Mouse (Mus musculus): ENCODE results near the gene Cbarp. TPM values are rescaled to one million over a fixed set of nuclear protein-coding genes. Genes with fewer than 3 reads are reported as not detected.
A peak's percentile ranks its signal among the peaks of the same experiment; 100 is the strongest.

Gene Cbarp
- polyA plus RNA-seq, 1 experiment from 2014 or later: 4.7 TPM

- H3K4me1 ChIP-seq (replicated peaks; ENCODE audit: insufficient read depth, low read length): peaks cover 18% of the 10 kb centered on the region
- H3K4me3 ChIP-seq (replicated peaks; ENCODE audit: low read depth, low read length): no peak overlapping the region
- H3K27ac ChIP-seq: peak overlapping the region; percentile 87
- H3K27me3 ChIP-seq (ENCODE audit: insufficient read depth, low read length): no peaks in the 10 kb centered on the region
- 0 out of 2 replicates have a peak overlapping the region, but pooled peaks have one; percentile 5 for H3K9ac ChIP-seq (ENCODE audit: low read depth, low read length)
- peaks cover 29% of the 10 kb centered on the region for H3K36me3 ChIP-seq (ENCODE audit: insufficient read depth, low read length)
- WGBS: 77% methylated on average over 45 of the region's 45 CpGs
- no peak for TF ChIP-seq CTCF (IDR thresholded peaks at IDR 0.05; ENCODE audit: low read depth)
- ATAC-seq (replicated peaks; ENCODE audit: low FRiP score, low read depth) (no peak), DNase-seq (ENCODE audit: low spot score) (no peak)
- no peaks in the 10 kb centered on the region for H3K9me3 ChIP-seq (replicated peaks; ENCODE audit: low read length)
- peak overlapping the region; percentile 73; the same call in 1 of the 2 replicates for H3K4me2 ChIP-seq (ENCODE audit: low read length)
These were observed 31.3 kb upstream of the Cbarp start for GRCm38 (mm10) chr10:80171760-80172526.

- Histone ChIP-seq H3K4me1 (replicated peaks; ENCODE audit: insufficient read depth, low read length) (peaks cover 24% of the 10 kb centered on the region), H3K4me3 (replicated peaks; ENCODE audit: low read depth, low read length) (no peak overlapping the region), H3K27me3 (ENCODE audit: insufficient read depth, low read length) (no peaks in the 10 kb centered on the region), H3K27ac (no peak overlapping the region), H3K9ac (ENCODE audit: low read depth, low read length) (no peak overlapping the region), H3K9me3 (replicated peaks; ENCODE audit: low read length) (no peaks in the 10 kb centered on the region), H3K36me3 (ENCODE audit: insufficient read depth, low read length) (peaks cover 29% of the 10 kb centered on the region), H3K4me2 (ENCODE audit: low read length) (no peak overlapping the region)
- 86% methylated on average over 15 of the region's 15 CpGs for WGBS
- DNase-seq (ENCODE audit: low spot score) (no peak), ATAC-seq (replicated peaks; ENCODE audit: low FRiP score, low read depth) (no peak)
- no peak for TF ChIP-seq CTCF (IDR thresholded peaks at IDR 0.05; ENCODE audit: low read depth)
These were observed 30.6 kb upstream of the Cbarp start for GRCm38 (mm10) chr10:80171252-80171651.

- DNase-seq (ENCODE audit: low spot score): no peak
- no peak for ATAC-seq (replicated peaks; ENCODE audit: low FRiP score, low read depth)
- Histone ChIP-seq H3K9me3 (replicated peaks; ENCODE audit: low read length) (no peaks in the 10 kb centered on the region), H3K4me1 (replicated peaks; ENCODE audit: insufficient read depth, low read length) (peaks cover 24% of the 10 kb centered on the region), H3K9ac (ENCODE audit: low read depth, low read length) (peak overlapping the region; percentile 8; the same call in 1 of the 2 replicates), H3K27me3 (ENCODE audit: insufficient read depth, low read length) (no peaks in the 10 kb centered on the region), H3K27ac (no peak overlapping the region), H3K4me3 (replicated peaks; ENCODE audit: low read depth, low read length) (no peak overlapping the region), H3K36me3 (ENCODE audit: insufficient read depth, low read length) (peaks cover 29% of the 10 kb centered on the region), H3K4me2 (ENCODE audit: low read length) (no peak overlapping the region)
- 71% methylated on average over 19 of the region's 19 CpGs for WGBS
- no peak for TF ChIP-seq CTCF (IDR thresholded peaks at IDR 0.05; ENCODE audit: low read depth)
These were observed 30.0 kb upstream of the Cbarp start for GRCm38 (mm10) chr10:80170601-80171021.

GRCm38 (mm10) chr10:80170052-80170451 lies 29.4 kb upstream of the Cbarp start:
- no peak for DNase-seq (ENCODE audit: low spot score)
- Histone ChIP-seq H3K4me2 (ENCODE audit: low read length) (no peak overlapping the region), H3K4me1 (replicated peaks; ENCODE audit: insufficient read depth, low read length) (peaks cover 24% of the 10 kb centered on the region), H3K36me3 (ENCODE audit: insufficient read depth, low read length) (peaks cover 29% of the 10 kb centered on the region), H3K27ac (no peak overlapping the region), H3K4me3 (replicated peaks; ENCODE audit: low read depth, low read length) (no peak overlapping the region), H3K9ac (ENCODE audit: low read depth, low read length) (peak overlapping the region; percentile 8; the same call in 1 of the 2 replicates), H3K27me3 (ENCODE audit: insufficient read depth, low read length) (no peaks in the 10 kb centered on the region), H3K9me3 (replicated peaks; ENCODE audit: low read length) (no peaks in the 10 kb centered on the region)
- TF ChIP-seq CTCF (IDR thresholded peaks at IDR 0.05; ENCODE audit: low read depth): no peak
- WGBS: 95% methylated on average over 16 of the region's 16 CpGs
- ATAC-seq (replicated peaks; ENCODE audit: low FRiP score, low read depth): no peak

- Histone ChIP-seq H3K4me3 (replicated peaks; ENCODE audit: low read depth, low read length) (no peak overlapping the region), H3K4me1 (replicated peaks; ENCODE audit: insufficient read depth, low read length) (peaks cover 27% of the 10 kb centered on the region), H3K9ac (ENCODE audit: low read depth, low read length) (no peak overlapping the region), H3K27ac (no peak overlapping the region), H3K9me3 (replicated peaks; ENCODE audit: low read length) (no peaks in the 10 kb centered on the region), H3K27me3 (ENCODE audit: insufficient read depth, low read length) (no peaks in the 10 kb centered on the region), H3K36me3 (ENCODE audit: insufficient read depth, low read length) (peaks cover 29% of the 10 kb centered on the region), H3K4me2 (ENCODE audit: low read length) (peak overlapping the region; percentile 70; the same call in 1 of the 2 replicates)
- WGBS: 74% methylated on average over 7 of the region's 7 CpGs
- DNase-seq (ENCODE audit: low spot score): no peak
- no peak for TF ChIP-seq CTCF (IDR thresholded peaks at IDR 0.05; ENCODE audit: low read depth)
- ATAC-seq (replicated peaks; ENCODE audit: low FRiP score, low read depth): no peak
These were observed 29.0 kb upstream of the Cbarp start for GRCm38 (mm10) chr10:80169651-80170050.

- Histone ChIP-seq H3K4me2 (ENCODE audit: low read length) (peak overlapping the region; percentile 70), H3K27ac (no peak overlapping the region), H3K36me3 (ENCODE audit: insufficient read depth, low read length) (peaks cover 29% of the 10 kb centered on the region), H3K27me3 (ENCODE audit: insufficient read depth, low read length) (no peaks in the 10 kb centered on the region), H3K9me3 (replicated peaks; ENCODE audit: low read length) (no peaks in the 10 kb centered on the region), H3K4me1 (replicated peaks; ENCODE audit: insufficient read depth, low read length) (peaks cover 32% of the 10 kb centered on the region), H3K4me3 (replicated peaks; ENCODE audit: low read depth, low read length) (peak overlapping the region; percentile 96), H3K9ac (ENCODE audit: low read depth, low read length) (peak overlapping the region; percentile 100; the same call in 1 of the 2 replicates)
- WGBS: 41% methylated on average over 1 of the region's 1 CpGs
- ATAC-seq (replicated peaks; ENCODE audit: low FRiP score, low read depth) (no peak), DNase-seq (ENCODE audit: low spot score) (no peak)
- TF ChIP-seq CTCF (IDR thresholded peaks at IDR 0.05; ENCODE audit: low read depth): no peak
These were observed 28.4 kb upstream of the Cbarp start for GRCm38 (mm10) chr10:80169070-80169469.
